Mouse (Mus musculus) subcutaneous adipose tissue, adult 2 months (tissue): Measurements from ENCODE around the gene Cyp2g1. TPM values are rescaled to one million over a fixed set of nuclear protein-coding genes. Genes with fewer than 3 reads are reported as not detected.

Experiments
- polyA plus RNA-seq: library from polyadenylated mRNA; depleted of rRNA; stranded (reverse); fragments of >200 nt; gene quantifications from 2 replicates; pipeline ENCODE4 v1.2.3, GENCODE M21; 2012; ENCODE audit warnings: low replicate concordance; rRNA removed

Gene Cyp2g1
- polyA plus RNA-seq, result not detected in 2 replicates

GRCm38 (mm10) chr7:26808592-26808991, at the start of gene Cyp2g1:
Gene Cyp2g1 (plus strand): TSS chr7:26808892.

DNA sequence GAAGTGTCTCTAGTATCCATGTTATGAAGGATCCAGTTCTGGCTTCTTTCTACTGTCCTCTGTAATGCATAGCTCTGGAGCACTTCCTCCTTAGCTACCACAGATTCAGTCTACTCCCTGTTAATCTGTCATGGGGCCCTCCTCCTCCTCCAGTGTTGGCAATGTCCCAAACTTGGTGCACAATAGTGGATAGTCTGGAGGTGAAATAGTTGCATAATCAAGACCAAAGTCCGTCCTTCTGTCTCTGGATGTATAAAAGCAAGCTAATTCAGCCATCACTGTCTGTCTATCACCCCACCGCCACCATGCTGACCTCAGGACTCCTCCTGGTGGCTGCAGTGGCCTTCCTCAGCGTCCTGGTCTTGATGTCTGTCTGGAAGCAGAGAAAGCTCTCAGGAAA, 26.4 kb downstream of the Cyp2g1 start, which contains the start of gene Cyp2a5:
Cyp2a5 (plus strand) TSS at position 247 of the 400 bp plus-strand sequence.

Other genes with a start within 250 kb of the Cyp2g1 start
- gene Vmn1r185, start 190.4 kb upstream of the Cyp2g1 start, polyA plus RNA-seq, result not detected in 2 replicates
- gene Cyp2b23, start 122.5 kb upstream of the Cyp2g1 start, polyA plus RNA-seq, result 0.69 TPM in 1 of 2 replicates, not detected in the other
- gene Cyp2b19, start 51.8 kb upstream of the Cyp2g1 start, polyA plus RNA-seq, result not detected in 2 replicates
- 0.10 TPM in 1 of 2 replicates, not detected in the other for gene Cyp2a5, start 26.4 kb downstream of the Cyp2g1 start, polyA plus RNA-seq
- gene Cyp2a22, start 130.5 kb downstream of the Cyp2g1 start, polyA plus RNA-seq, result not detected in 2 replicates
- gene Cyp2a12, start 220.2 kb downstream of the Cyp2g1 start, polyA plus RNA-seq, result 0.06 and 0.24 TPM in 2 replicates